Mouse (Mus musculus): ENCODE data around the gene Ect2l.
"Not testable (repeated sequence)": the region's sequence is repeated elsewhere in the genome, so short reads cannot be mapped to it uniquely, and the experiment has no call there.

The Ect2l gene

GRCm38 (mm10) chr10:18191706-18192105 is 19.0 kb downstream of the Ect2l start:
- DNase-seq (ENCODE audit: low read depth, low spot score) = no peak

GRCm38 (mm10) chr10:18189498-18189897 is 21.2 kb downstream of the Ect2l start:
- DNase-seq (ENCODE audit: low read depth, low spot score) = no peak

DNA sequence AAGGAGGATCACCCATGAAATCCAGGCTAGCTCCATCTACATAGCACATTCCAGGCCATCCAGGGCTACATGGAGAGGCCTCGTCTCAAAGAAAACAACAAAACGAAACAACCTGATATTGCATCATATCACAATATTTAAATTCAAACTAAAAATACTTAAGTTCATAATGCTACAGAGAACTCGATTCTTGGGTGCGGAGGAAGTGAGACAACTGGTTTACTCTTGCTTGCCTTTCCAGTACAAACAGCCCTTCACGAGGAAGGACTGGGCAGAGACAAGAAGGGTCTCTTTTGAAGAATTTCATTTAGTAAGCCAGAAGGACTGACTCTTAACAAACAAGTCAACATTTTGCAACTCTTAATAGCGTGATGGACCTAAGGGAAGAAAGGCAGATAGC is 22.1 kb downstream of the Ect2l start:
- DNase-seq (ENCODE audit: low read depth, low spot score) = no peak

GRCm38 (mm10) chr10:18182246-18182645 is 28.4 kb downstream of the Ect2l start:
- DNase-seq (ENCODE audit: low read depth, low spot score) = no peak

DNA sequence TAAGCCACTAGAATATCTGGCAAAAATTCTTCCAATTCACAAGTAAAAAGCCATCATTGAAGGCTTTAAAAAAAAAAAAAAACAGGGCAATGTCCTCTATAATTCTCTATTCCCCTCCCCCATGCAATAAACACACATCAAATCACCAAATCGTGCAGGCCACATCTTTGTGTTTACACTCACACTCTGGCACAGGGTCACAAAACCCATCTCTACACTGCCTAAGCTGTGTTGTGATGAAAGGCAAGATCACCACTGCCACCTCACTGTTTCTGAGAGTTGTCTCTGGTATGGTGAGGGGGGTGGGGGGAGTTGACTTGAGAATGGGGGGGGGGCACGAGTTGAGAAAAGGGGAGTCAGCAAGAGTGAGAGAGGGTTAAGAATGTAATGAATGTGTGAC is 33.4 kb downstream of the Ect2l start:
- DNase-seq (ENCODE audit: low read depth, low spot score) = no peak

- DNase-seq (ENCODE audit: low read depth, low spot score) = no peak
These were observed 34.0 kb downstream of the Ect2l start for GRCm38 (mm10) chr10:18176722-18177121.

GRCm38 (mm10) chr10:18175087-18175486 is 35.6 kb downstream of the Ect2l start:
- DNase-seq (ENCODE audit: low read depth, low spot score) = no peak

DNA sequence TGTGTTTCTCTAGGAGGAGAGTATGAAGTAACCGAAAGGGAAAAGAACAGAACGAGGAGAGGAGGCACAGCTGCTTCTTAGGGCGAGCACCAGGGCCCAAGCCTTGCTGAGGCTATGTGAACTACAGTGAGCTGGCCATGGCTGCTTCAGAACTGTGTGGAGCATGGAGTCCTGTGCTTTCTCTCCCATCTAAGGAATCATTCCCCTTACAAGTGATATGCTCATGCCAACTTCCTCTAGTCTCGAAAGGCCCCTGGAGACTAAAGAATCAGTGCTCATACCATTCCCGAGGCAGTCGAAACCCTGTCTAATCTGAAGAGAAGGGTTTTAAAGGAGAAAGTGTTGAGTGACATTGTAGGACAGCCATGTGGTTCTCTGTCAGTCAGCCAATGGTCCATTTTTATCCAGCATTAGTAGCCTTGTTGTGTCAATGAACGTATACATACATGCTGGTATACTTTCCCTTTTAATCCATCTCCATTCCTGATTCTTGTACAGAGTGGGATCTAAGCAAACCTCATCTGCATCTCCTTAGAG is 48.2 kb downstream of the Ect2l start:
- DNase-seq (ENCODE audit: low read depth, low spot score) = no peak

- no peak for DNase-seq (ENCODE audit: low read depth, low spot score)
These were observed 63.5 kb downstream of the Ect2l start for GRCm38 (mm10) chr10:18147224-18147623.

DNA sequence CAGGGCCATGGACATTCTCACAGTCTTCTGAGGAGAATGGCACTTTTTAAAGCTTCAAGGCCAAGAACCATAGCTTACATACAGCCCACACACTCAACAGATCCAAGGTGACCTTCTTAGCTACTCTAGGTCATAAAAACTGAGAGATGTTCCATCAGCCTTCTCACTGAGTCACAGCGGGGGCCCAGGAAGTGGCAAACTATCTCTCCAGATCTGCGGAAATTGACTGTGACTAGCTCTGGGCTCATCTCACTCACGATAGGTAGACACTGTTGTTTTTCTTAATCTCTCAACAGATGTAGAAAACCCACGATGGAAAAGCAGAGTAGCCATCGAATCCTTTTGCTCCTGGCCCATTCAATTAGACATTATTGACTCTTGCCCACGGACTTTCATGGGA is 68.5 kb downstream of the Ect2l start:
- DNase-seq (ENCODE audit: low read depth, low spot score) = no peak

DNA sequence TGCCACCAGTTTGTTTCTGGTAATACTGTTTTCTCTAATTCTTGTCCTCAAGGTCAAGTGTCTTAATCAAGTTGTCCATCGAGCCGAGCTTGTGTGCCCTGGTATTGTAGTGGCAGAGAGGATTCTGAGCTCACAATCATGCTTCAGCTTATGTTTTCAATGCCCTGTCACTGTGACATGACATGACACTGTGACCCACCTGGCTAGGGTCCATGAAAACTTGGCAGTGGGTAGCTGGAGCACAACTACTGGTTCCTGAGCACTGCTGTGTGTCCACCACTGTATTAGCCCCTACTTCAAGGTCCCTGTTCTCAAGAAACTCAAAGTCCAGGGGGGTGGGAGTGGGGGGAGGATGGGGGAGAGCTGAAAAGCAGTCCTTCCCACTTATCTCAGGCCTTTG is 69.3 kb downstream of the Ect2l start:
- DNase-seq (ENCODE audit: low read depth, low spot score) = no peak

DNA sequence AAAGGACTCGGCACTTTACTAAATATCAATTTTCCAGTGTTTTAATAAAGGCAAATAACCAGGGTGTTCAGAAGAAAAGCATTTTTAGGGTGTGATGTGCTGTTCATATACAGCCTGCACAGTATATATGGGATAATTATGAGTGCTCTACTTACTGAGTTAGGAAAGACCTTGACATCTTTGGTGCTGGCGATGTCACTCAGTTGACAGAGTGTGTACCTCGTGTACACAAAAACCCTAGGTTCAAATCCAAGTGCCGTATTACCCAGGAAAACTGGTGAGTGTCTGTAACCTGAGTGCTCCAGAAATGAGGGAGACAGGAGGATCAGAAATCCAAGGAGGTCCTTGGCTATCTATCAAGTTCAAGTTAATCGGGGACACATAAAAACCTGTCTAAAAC is 71.1 kb downstream of the Ect2l start:
- no peak for DNase-seq (ENCODE audit: low read depth, low spot score)

DNA sequence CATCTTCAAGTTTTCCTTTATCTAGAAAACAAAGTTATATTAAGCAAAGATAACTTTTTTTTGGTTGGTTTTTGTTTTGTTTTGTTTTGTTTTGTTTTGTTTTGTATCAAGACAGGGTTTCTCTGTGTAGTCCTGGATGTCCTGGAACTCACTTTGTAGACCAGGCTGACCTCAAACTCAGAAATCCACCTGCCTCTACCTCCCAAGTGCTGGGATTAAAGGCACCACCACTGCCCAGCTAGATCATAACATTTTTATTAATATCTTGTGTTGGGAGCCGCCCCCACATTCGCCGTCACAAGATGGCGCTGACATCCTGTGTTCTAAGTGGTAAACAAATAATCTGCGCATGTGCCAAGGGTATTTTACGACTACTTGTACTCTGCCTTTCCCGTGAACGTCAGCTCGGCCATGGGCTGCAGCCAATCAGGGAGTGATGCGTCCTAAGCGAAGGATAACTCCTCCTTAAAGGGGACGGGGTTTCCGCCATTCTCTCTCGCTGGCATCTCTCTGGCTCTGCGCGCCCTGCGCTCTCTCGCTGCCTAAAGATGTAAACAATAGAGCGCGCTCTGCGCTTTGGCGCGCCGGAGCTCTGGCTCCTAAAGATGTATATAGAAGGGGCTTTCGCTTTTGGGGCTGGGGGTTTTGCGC is 71.7 kb downstream of the Ect2l start:
- DNase-seq (ENCODE audit: low read depth, low spot score) = not testable (repeated sequence)

GRCm38 (mm10) chr10:18131666-18132650 is 78.7 kb downstream of the Ect2l start:
- peak; percentile 7 for DNase-seq (ENCODE audit: low read depth, low spot score)

DNA sequence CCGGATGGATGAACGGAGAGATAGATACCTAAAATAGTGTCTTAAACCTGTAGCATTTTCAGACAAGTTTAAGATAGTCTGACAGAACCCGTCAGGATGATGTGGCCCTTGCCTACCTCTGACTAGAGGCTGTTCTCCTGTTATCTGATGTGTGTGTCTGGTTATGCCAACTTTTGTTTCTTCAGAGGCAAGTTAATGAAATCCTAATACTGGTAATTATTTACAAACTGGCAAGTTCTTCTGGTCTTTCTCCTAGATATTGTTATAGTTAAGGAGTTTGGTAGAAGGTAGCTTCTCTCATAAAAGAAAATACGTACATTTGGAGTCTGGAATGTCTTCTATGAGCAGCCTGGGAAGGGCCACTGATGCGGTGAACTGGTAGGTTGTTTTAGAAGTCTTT is 80.4 kb downstream of the Ect2l start:
- DNase-seq (ENCODE audit: low read depth, low spot score) = no peak

DNA sequence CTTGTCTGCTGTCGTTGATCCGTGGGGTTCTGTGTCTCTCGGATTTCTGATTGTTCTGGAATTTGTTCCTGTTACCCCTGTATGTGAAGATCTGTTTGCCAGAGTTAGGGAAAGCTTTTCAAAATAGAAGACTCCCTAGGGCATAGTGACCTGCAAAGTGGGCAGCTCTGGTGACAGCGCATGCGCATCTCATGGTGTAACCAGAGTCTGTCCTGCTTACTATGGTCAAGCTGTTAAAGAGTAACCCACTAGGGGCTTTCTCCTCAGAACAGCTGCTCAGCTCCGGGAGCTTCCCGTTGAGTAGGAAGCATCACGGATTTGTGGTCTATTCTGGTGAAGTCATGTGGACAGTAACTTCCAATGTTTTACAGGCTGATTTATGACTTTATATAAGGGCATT is 92.4 kb downstream of the Ect2l start:
- DNase-seq (ENCODE audit: low read depth, low spot score) = no peak

DNA sequence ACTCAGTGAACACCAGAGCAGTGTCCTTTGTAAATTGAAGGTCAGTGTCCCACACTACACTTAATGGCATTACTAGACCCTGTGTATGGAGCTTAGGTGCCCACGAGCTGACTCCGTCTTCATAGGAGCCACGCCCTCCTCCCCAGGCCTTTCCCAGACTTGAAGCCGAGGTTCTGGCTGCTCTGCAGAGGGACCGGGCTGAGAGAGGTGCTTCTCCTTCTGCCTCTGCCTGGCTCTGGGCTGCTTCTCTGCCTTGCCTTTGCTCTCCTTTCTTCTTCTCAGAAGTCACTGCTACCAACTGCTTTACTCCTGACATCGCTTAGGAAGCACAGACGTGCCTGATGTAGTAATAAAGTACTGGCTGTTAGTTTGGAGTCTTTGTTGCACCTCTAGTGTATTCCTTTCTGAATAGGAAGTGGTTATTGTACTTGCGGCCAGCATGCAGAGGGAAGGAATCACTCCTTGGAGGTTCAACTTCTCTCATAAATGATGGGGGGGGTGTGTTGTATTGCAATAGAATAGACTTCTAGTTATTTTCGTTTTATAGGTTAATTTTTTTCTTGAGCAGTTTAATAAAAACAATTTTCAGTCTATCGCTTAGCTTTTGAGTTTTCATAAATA is 97.1 kb downstream of the Ect2l start:
- peak; percentile 27 for DNase-seq (ENCODE audit: low read depth, low spot score)

DNA sequence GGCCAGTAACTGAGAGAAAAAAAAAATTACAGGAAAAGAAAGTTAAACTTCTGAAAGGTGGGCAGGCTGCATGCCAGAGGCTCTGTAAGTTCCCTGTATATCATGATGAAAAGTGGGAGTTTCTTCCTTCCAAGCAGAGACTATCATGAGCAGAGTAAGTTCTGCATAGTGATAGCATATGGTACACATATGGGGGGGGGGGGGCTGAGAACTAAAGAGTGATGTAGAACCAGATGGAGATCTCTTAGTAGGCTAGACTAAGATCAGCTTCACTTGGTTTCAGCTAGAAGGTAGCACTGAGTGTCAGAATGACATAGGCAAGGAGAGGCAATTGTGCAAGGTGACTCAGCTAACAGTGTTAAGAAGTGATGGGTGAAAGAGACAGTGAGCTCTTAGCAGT is 99.8 kb downstream of the Ect2l start:
- no peak for DNase-seq (ENCODE audit: low read depth, low spot score)

GRCm38 (mm10) chr10:18107471-18107870 is 103.2 kb downstream of the Ect2l start:
- peak; percentile 34 for DNase-seq (ENCODE audit: low read depth, low spot score)

DNA sequence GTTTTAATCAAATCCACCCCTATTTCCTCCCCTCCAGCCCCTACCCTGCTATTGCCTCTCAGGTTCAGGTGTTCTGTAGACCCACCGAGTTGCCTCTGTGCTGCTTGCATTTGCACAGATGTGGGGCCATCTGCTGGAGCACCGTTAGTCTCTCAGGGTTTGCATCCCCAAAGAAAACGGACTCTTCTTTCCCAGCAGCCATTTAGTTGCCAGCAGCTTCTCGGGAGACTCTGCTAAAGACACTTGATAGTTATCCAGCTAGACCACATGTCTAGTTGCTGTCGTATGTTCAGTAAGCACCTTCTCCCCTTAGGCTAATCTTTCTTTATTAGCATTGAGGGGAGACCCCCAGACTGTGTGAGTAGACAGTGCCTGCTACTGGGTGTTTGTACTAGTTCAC is 108.5 kb downstream of the Ect2l start:
- no peak for DNase-seq (ENCODE audit: low read depth, low spot score)

DNA sequence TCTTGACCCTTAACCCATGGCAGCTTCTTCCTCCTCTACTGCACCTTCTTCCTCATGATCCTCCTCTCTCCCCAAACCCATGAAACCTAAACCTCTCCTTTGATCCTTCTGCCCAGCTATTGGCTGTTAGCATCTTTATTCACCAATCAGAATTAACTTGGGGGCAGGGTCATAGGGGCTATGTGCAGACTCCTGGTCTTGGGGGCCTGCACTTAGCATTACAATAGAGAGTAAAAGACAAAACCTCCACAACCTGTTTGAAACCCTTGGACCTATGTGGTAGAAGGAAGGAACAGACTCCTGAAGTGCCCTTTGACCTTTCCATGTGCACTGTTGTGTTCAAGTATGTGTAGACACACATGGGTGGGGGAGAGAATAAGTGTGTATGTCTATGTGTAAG is 120.0 kb downstream of the Ect2l start:
- peak; percentile 42 for DNase-seq (ENCODE audit: low read depth, low spot score)

DNA sequence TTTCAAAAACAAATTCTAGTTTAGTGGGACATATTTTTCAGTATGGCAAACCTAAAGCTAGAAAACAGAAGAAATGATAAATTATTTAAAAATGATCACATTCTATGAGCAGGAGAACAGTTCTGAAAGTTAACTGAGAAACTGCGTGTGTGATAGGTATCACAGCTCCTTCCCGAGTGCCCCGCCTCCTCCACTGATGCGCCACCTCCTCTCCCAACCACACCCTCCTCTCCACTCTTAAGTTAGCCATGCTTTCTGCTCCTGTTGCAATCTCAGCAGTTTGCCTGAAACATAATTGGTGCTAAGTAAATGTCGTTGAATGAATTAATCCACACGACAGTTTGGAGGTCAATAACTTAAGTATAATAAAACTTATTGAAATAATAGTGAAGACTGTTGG is 127.9 kb downstream of the Ect2l start:
- no peak for DNase-seq (ENCODE audit: low read depth, low spot score)
